ENCODE assay signal across 8 mouse cellular contexts in the genomic region with DNA sequence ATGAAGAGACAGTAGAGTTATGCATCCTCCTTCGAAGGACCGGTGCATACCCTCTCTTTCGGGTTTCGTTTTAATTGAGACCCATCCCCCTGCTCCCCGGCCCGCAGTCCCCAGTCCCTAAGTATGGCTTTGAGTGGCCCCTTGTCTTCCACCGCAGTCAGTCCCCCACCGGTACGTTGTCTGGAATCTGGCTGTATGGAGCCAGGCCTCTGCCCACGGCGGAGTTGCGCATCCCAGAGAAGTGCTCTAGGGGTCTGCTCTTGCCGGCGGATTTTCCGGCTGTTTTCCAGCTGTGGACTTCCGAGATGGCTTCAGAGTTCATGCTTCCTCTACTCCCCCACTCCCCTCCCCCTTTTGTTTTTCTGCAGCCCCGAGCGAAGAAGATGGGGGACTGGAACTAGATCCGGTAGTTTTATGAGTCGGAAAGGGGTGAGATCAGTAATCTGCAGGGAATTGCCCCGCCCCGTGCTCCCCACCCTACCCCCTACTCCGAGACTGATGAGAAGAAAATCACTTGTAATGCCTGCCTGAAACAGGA. TPM values are rescaled to one million over a fixed set of nuclear protein-coding genes. Genes with fewer than 3 reads are reported as not detected.
A peak's percentile ranks its signal among the peaks of the same experiment; 100 is the strongest.
DNase-seq lines count a peak whose midpoint lies in the region; ATAC-seq and TF ChIP-seq lines count a peak whose summit lies in the region.

No protein-coding gene starts in this region.

- 2% methylated on average over 23 of the region's 23 CpGs for WGBS in hindbrain, embryonic 11.5 days

- peak; percentile 67 for ATAC-seq in hindbrain, embryonic 11.5 days (ENCODE audit: low FRiP score)

- H3K36me3 ChIP-seq in hindbrain, embryonic 11.5 days (ENCODE audit: control insufficient read depth, insufficient read depth, low read length): no peaks in the 10 kb centered on the region

- H3K4me1 ChIP-seq in cortical plate, adult 2 months (ENCODE audit: control insufficient read depth, insufficient read depth, low read length): peaks cover 4% of the 10 kb centered on the region; the same call in 1 of the 2 replicates
- no peaks in the 10 kb centered on the region for H3K4me1 ChIP-seq in hindbrain, embryonic 11.5 days (replicated peaks; ENCODE audit: control insufficient read depth, insufficient read depth, low read length)

- TF ChIP-seq CTCF in cortical plate, adult 2 months (IDR thresholded peaks at IDR 0.05; ENCODE audit: extremely low read depth, insufficient read depth, low read length): no peak

- DNase-seq in adrenal gland, postnatal 10 days: peak; percentile 34
- no peak for DNase-seq in adrenal gland, adult 18-20 months (ENCODE audit: low spot score in 2 of 2)
- peak; percentile 56 for DNase-seq in 3T3-L1 (ENCODE audit: low read depth, low spot score)
- peak; percentile 60 for DNase-seq in hindbrain, embryonic 11.5 days (ENCODE audit: low spot score)
- peak; percentile 29 for DNase-seq in lung, postnatal 10 days
- DNase-seq in thymus, adult 18-20 months: peak; percentile 14 to 28
- DNase-seq in right cerebral cortex, adult 18-20 months: no peak

- peak overlapping the region; percentile 70 for H3K9ac ChIP-seq in hindbrain, embryonic 11.5 days (ENCODE audit: low read depth, low read length)

- H3K9me3 ChIP-seq in hindbrain, embryonic 11.5 days (ENCODE audit: control insufficient read depth, low read length): no peaks in the 10 kb centered on the region

- no peaks in the 10 kb centered on the region for H3K27me3 ChIP-seq in hindbrain, embryonic 11.5 days (ENCODE audit: control insufficient read depth, insufficient read depth, low read length)

- H3K4me3 ChIP-seq in cortical plate, adult 2 months (ENCODE audit: insufficient read depth, low read length): peak overlapping the region; percentile 97
- peak overlapping the region; percentile 83 for H3K4me3 ChIP-seq in hindbrain, embryonic 11.5 days (ENCODE audit: low read depth, low read length)

- peak overlapping the region; percentile 91 for H3K4me2 ChIP-seq in hindbrain, embryonic 11.5 days (replicated peaks; ENCODE audit: low read depth, low read length)

- H3K27ac ChIP-seq in cortical plate, adult 2 months (ENCODE audit: insufficient read depth, low read length): no peak overlapping the region
- H3K27ac ChIP-seq in hindbrain, embryonic 11.5 days (ENCODE audit: low read depth, low read length): no peak overlapping the region

- TF ChIP-seq POLR2A in cortical plate, adult 2 months (IDR thresholded peaks at IDR 0.05; ENCODE audit: extremely low read depth, insufficient read depth, low read length): no peak

RNA-seq across cellular contexts. Expression of a gene that starts 0.8 kb away (rescaled TPM):
- total RNA-seq in adrenal gland, postnatal 10 days (2021): 10 to 100 TPM; 46.8 to 51.4 TPM
- 10 to 100 TPM; 41.3 to 50.3 TPM for total RNA-seq in adrenal gland, adult 18-20 months (2021)
- 131 and 133 TPM in 2 replicates for polyA plus RNA-seq in cortical plate, adult 2 months (2012; rRNA removed)
- polyA plus RNA-seq in hindbrain, embryonic 11.5 days (2014; fragmentation: Nextera tagmentation; extraction: Ambion mirVana): 29.8 and 35.3 TPM in 2 replicates

RNA-seq across cellular contexts. Expression of a gene that starts 38.5 kb away (rescaled TPM):
- 10 to 100 TPM; 14.0 to 14.2 TPM for total RNA-seq in adrenal gland, postnatal 10 days (2021)
- total RNA-seq in adrenal gland, adult 18-20 months (2021): 10 to 100 TPM; 10.2 to 11.5 TPM
- 56.2 and 57.8 TPM in 2 replicates for polyA plus RNA-seq in cortical plate, adult 2 months (2012; rRNA removed)
- 24.2 and 25.6 TPM in 2 replicates for polyA plus RNA-seq in hindbrain, embryonic 11.5 days (2014; fragmentation: Nextera tagmentation; extraction: Ambion mirVana)

Comparison
In these comparisons a context has a peak if more than half of its experiments do, and no peak if none do; other contexts are left out.
1. DNase-seq: peak in adrenal gland, postnatal 10 days (single experiment), 3T3-L1 (single experiment), hindbrain, embryonic 11.5 days (single experiment), lung, postnatal 10 days (single experiment) and thymus, adult 18-20 months (2 of 2); none in adrenal gland, adult 18-20 months (0 of 2) and right cerebral cortex, adult 18-20 months (single experiment).